Mouse (Mus musculus): ENCODE results near the gene Ska2. TPM values are rescaled to one million over a fixed set of nuclear protein-coding genes. Genes with fewer than 3 reads are reported as not detected.

Ska2 gene
- polyA plus RNA-seq, 1 experiment from 2014 or later = 76.8 TPM

MicroRNAs encoded within 50 kb of the gene (microRNA counts, 519-probe panel; counts per million panel counts)
- microRNA mmu-miR-301a = 4,881 counts per million, percentile 95 among the panel's probes with 10 or more counts

Small RNA genes lying within 50 kb of the gene (microRNA-seq; reads per million reads assigned to microRNA genes)
- 1,754 reads per million, percentile 80 among the genes with 10 or more reads in this experiment for gene Mir301

Other genes with a start within 250 kb of the Ska2 start
- gene Ypel2, start 115.5 kb upstream of the Ska2 start, polyA plus RNA-seq (2015; fragmentation: Nextera tagmentation; extraction: Ambion mirVana) = 12.2 and 14.6 TPM in 2 replicates
- gene Gdpd1, start 35.2 kb upstream of the Ska2 start, polyA plus RNA-seq (2015; fragmentation: Nextera tagmentation; extraction: Ambion mirVana) = 22.7 and 22.9 TPM in 2 replicates
- 22.2 and 25.9 TPM in 2 replicates for gene Smg8, start 22.5 kb upstream of the Ska2 start, polyA plus RNA-seq (2015; fragmentation: Nextera tagmentation; extraction: Ambion mirVana)
- 8.8 and 9.2 TPM in 2 replicates for gene Prr11, start 526 bp upstream of the Ska2 start, polyA plus RNA-seq (2015; fragmentation: Nextera tagmentation; extraction: Ambion mirVana)
- gene Trim37, start 17.8 kb downstream of the Ska2 start, polyA plus RNA-seq (2015; fragmentation: Nextera tagmentation; extraction: Ambion mirVana) = 24.3 and 32.0 TPM in 2 replicates
- gene Ppm1e, start 249.8 kb downstream of the Ska2 start, polyA plus RNA-seq (2015; fragmentation: Nextera tagmentation; extraction: Ambion mirVana) = 3.1 and 3.3 TPM in 2 replicates

All from embryonic facial prominence, embryonic 13.5 days (tissue).